Mouse (Mus musculus) E14TG2a.4 (cell line): Measurements from ENCODE around the gene Tex33.

Source experiments
- CTCF ChIP-seq: conservative IDR thresholded peaks from 2 replicates; pipeline ENCODE4 v1.5.1; 2014; ENCODE audit warnings: low read length
- NANOG ChIP-seq: IDR thresholded peaks from 2 replicates; pipeline ENCODE4 v1.6.1; 2014; ENCODE audit warnings: borderline replicate concordance, low read length, mixed read lengths

GRCm38 (mm10) chr15:78429139-78429459 lies 33.4 kb upstream of the Tex33 start:
- no peak for TF ChIP-seq CTCF
- no peak for TF ChIP-seq NANOG
